Mouse (Mus musculus): ENCODE data around the gene Slc26a10.
"Not testable (repeated sequence)": the region's sequence is repeated elsewhere in the genome, so short reads cannot be mapped to it uniquely, and the experiment has no call there.

Gene Slc26a10

GRCm38 (mm10) chr10:127164631-127165353 lies 15.7 kb downstream of the Slc26a10 start, which contains the start of gene B4galnt1:
TSS of gene B4galnt1 (plus strand) at chr10:127165225.
- peak; percentile 73 to 87 for DNase-seq (ENCODE audit: inconsistent age in 2 of 2, low spot score in 1 of 2)

DNA sequence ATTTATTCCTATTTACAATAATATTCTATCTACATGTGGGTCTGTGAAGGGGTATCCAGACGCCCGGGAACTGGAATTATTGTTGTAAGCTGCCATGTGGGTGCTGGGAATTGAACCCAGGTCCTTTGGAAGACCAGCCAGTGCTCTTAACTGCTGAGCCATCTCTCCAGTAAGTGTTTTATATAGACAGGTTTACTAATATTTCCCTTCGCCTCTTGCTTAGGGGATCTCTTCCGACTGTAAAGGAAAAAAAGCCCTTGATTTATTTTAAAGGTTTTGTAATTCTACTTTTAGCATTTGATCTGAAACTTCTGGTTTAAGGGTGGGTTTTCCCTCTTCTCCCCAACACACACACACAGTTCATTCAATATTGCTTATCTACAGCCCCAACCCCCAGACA lies 16.3 kb downstream of the Slc26a10 start:
- peak in 1 of 2 experiments; percentile 18 for DNase-seq (ENCODE audit: inconsistent age in 2 of 2, low spot score in 1 of 2)

- not testable (repeated sequence) for DNase-seq (ENCODE audit: inconsistent age in 2 of 2, low spot score in 1 of 2)
These were observed 17.6 kb downstream of the Slc26a10 start for GRCm38 (mm10) chr10:127162771-127163261.

DNA sequence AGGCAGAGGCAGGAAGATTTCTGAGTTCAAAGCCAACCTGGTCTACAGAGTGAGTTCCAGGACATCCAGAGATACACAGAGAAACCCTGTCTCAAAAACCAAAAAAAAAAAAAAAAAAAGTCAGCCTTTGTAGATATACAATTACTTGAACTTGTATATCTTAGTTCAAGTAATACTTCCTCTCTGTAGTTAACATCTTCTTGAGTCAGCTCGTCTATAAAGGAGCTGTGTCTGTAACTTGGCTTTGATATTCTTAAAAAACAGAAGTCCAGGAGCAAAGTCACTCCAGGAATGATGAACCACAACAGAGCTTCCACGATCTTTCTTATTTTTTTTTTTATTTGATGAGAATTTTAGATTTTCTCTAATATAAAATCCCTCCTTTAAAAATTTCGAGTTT lies 19.7 kb downstream of the Slc26a10 start:
- DNase-seq (ENCODE audit: inconsistent age in 2 of 2, low spot score in 1 of 2): no peak

DNA sequence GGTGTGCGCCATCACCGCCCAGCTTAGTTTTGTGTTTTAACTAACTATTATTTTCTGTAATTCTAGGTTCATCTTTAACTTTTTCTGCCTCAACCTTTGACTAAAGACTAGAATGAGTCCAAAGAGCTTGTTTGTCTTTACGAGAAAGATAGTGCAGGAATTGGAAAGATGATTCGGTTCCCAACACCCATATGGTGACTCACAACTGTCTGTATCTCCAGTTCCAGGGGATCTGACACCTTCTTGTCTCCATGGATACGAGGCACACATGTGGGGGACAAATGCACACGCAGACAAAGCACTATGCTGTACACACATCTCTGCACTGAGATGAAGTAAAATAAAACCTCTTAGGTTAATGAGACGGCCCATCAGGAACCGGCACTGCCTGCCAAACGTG lies 20.4 kb downstream of the Slc26a10 start:
- DNase-seq (ENCODE audit: inconsistent age in 2 of 2, low spot score in 1 of 2): no peak

DNA sequence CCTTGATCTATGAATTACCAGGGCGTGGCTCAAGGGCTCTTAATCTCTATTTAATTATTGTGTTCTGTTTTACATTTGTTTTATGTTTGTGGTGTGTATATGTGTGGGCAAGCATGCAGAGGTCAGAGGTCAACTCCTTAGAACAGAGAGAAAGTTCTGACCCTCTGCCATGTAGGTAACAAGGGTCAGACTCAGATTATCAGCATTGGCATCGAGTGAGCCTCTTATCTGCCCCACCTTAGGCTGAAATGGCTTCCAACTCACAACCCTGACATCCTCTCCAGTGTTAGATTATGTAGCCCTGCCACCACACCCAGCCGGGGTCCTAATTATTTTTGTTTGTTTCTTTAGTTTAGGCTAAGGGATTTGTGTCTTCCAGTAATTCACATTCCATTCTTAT lies 22.0 kb downstream of the Slc26a10 start:
- DNase-seq (ENCODE audit: inconsistent age in 2 of 2, low spot score in 1 of 2): no peak

DNA sequence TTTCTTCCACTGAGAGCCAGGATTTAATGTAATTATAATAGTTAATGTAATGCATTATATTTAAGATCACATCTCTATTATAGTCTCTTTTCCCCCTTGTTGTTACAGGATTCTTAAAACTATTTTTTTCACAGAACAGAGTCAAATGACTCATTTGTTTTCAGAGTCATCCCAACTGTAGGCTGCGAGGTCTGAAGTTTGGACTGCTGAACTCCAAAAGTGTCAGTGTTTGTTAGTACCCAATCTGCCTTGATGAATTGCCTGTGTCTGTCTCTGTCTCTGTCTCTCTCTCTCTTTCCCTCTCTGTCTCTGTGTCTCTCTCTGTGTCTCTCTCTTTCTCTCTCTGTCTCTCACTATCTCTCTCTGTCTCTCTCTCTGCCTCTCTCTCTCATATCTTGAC lies 23.9 kb downstream of the Slc26a10 start:
- no peak for DNase-seq (ENCODE audit: inconsistent age in 2 of 2, low spot score in 1 of 2)

DNA sequence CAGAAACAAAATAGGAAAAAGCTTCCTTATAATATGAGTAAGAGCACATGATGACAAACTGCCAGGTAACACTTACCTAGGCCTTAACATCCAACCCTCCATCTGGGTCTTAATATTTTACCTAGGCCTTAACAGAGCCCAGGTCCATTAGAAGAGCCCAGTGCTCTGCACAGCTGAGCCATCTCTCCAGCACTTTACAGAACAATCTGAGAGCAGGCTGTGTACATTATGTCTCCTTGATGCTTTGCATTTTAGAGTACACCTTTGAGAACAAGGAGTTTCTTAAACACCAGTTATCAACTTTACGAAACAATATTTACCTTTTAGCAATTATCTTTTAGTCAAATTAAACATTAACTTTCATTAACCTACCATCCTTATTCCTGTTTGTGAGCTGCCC lies 24.4 kb downstream of the Slc26a10 start:
- no peak for DNase-seq (ENCODE audit: inconsistent age in 2 of 2, low spot score in 1 of 2)

DNA sequence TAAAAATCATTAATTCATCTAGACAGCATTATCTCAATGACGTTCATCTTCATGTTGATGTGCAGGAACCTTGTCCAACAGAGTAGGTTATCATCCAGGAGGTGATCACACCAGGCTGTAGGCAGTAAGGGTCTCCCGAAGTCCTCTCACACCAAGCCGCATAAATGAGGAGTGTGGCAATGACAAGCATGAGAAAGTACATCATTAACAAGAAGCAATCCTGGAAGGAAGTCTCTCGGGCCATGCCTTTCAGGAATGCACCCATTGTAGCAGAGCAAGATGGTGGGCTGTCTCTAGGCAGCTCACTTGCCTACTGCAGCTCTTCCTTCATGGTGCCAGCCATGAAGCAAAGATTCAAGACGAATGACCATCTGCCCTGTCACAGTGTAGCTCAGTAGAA lies 25.8 kb downstream of the Slc26a10 start:
- no peak for DNase-seq (ENCODE audit: inconsistent age in 2 of 2, low spot score in 1 of 2)

GRCm38 (mm10) chr10:127154241-127154640 lies 26.2 kb downstream of the Slc26a10 start:
- DNase-seq (ENCODE audit: inconsistent age in 2 of 2, low spot score in 1 of 2): no peak

DNA sequence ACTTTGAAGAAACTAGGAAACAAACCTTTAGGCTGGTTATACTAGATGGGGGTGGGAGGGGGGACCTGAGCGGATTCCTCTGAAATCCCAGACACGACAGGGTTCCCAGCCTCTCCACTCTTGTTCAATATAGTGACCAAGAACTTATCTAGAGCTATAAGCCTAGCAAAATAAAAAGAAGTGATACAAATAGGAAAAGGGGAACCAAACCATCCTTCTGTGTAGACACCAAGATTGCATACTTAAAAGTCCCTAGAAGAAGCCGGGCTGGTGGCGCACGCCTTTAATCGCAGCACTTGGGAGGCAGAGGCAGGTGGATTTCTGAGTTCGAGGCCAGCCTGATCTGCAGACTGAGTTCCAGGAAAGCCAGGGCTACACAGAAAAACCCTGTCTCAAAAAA lies 27.1 kb downstream of the Slc26a10 start:
- no peak for DNase-seq (ENCODE audit: inconsistent age in 2 of 2, low spot score in 1 of 2)

DNA sequence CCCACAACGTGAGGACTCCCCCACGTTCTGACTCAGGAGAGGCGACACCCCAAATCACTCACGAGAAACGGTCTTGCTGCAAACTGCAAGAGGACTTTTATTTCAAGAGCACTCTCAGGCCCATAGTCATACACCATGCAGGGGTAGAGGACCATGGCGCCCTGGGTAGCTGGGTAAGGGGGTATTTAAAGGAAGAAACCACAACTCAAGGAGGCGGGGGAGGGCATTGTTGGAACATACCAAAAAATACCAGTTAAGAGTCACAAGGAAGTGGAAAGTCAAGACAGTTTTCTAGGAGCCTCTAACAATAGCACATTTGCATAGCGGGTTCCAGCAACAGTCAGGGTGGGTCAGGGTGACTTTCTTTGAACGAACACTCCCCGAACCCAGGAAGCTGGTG lies 27.9 kb downstream of the Slc26a10 start:
- DNase-seq (ENCODE audit: inconsistent age in 2 of 2, low spot score in 1 of 2): not testable (repeated sequence)

DNA sequence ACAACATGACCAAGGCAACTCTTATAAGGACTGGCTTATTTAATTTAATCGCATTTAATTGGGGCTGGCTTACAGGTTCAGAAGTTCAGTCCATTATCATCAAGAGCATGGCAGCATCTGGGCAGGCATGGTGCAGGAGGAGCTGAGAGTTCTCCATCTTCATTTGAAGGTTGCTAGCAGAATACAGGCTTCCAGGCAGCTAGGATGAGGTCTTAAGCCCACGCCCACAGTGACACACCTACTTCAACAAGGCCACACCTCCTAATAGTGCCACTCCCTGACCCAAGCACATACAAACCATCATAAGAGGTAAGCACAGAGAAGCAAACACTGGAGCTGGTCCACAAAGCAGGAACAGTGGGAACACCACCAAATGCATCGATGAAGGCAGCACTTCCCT lies 29.2 kb downstream of the Slc26a10 start:
- not testable (repeated sequence) for DNase-seq (ENCODE audit: inconsistent age in 2 of 2, low spot score in 1 of 2)

DNA sequence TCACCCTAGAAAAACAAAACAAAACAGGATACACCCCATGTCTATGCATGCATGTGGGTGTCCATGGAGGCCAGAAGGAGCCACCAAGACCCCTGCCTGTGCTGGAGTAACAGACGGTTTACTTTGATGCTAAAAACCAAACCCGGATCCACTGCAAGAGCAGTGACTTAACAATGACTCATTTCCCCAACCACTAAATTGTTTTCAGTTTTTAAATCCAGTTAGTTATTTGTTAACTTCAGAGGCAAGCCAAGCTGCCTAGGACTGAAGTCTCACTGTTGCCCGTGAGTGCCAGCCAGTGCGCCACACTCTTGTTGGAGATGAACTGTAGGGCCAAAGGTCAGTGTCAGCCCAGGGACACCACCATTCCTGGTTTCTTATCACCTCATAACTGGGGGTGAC lies 30.0 kb downstream of the Slc26a10 start:
- DNase-seq (ENCODE audit: inconsistent age in 2 of 2, low spot score in 1 of 2): peak in 1 of 2 experiments; percentile 34

DNA sequence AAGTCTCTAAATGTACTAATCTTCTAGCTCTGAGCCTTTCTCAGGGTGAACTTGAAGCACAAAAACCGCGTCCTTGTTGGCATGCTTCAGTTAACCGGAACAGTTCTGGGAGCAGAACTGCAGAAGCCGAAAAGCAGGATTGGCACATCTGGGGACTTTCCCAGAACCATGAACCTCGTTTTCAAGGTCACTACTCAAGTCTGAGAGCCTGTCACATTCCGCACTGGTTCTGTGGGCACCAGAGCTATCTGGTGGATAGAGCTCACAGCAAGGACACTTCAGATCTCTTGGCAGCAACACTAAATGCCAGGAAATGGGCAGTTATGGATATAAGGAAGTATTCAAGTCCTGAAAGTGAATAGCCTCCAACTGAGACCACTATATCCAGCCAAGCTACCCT lies 33.3 kb downstream of the Slc26a10 start:
- DNase-seq (ENCODE audit: inconsistent age in 2 of 2, low spot score in 1 of 2): peak; percentile 57 to 67

- no peak for DNase-seq (ENCODE audit: inconsistent age in 2 of 2, low spot score in 1 of 2)
These were observed 35.1 kb downstream of the Slc26a10 start for GRCm38 (mm10) chr10:127145303-127145702.

GRCm38 (mm10) chr10:127144536-127144935 lies 35.9 kb downstream of the Slc26a10 start:
- DNase-seq (ENCODE audit: inconsistent age in 2 of 2, low spot score in 1 of 2): no peak

GRCm38 (mm10) chr10:127143228-127143627 lies 37.2 kb downstream of the Slc26a10 start:
- DNase-seq (ENCODE audit: inconsistent age in 2 of 2, low spot score in 1 of 2): no peak

DNA sequence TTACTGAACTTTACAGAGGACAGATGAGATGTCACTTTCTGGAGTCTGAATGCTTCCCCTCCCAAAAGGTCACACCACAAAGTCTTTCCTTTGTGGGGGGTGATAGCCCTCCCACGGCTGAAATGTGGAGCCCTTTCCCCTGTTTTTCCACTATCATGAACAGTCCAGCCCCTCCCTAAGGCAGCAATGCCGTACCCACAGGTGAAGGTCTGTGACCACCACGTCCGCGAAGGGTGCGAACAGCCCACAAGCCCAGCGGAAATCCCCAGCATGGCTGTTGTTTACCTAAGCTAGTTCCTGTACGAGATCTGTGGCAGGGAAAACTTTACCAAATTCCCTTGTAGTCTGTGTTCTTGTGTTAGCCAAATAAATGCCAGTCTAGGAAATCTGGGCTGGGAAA lies 38.9 kb downstream of the Slc26a10 start:
- DNase-seq (ENCODE audit: inconsistent age in 2 of 2, low spot score in 1 of 2): no peak

DNA sequence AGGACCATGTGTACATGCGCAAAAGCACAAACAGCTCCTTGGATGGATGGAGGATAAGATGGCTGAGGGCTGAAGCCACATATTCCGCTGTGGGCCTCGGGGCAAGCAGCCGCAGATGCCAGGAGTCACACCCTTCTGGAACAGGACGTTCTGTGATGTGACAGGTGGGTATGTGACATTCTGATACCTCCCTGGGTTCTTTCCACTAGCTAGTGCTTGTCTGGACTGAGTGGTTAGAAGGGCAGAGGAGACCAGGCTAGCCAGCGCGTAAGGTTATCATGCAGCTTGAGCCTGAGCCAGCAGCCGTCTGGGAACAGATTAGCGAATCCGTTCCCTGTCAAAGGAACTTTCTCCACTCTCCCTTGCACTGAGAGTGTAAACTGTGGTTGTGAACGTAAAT lies 39.5 kb downstream of the Slc26a10 start:
- DNase-seq (ENCODE audit: inconsistent age in 2 of 2, low spot score in 1 of 2): no peak

DNA sequence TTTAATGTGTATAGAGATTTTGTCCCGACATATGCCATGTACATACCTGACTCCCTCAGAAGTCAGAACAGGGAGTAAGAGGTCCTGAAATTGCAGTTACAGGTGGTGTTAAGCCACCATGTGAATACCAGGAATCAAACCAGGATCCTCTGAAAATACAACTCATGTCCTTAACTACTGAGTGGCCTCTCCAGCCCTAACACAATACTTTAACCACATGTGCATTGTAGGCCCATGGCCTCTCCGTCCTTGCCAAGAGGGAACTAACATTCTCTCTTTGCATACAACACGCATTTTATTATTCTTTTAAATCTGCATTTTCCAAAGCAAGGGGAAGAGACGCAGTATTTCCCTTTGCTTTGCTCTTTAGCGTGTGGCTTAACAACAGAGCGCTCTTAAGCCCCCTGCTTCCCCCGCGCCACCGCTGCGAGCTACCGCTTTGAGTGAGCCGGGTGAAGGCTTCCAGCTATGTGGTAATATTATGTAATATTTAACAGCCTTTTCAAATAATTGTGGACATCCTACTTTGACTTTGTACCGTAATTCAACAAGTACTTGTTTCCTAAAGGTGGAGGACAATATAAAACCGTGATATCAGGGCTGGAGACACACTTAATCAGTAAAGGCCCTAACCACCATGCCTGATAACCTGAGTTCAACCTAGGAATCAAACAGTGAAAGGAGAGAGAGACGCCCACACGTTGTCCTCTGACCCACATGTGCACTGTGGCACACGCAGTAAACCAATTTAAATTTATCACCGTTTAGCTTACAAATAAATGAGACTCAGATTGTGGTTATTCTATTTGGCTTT lies 41.9 kb downstream of the Slc26a10 start:
- no peak for DNase-seq (ENCODE audit: inconsistent age in 2 of 2, low spot score in 1 of 2)

GRCm38 (mm10) chr10:127137896-127138295 lies 42.5 kb downstream of the Slc26a10 start:
- no peak for DNase-seq (ENCODE audit: inconsistent age in 2 of 2, low spot score in 1 of 2)

Measured in adrenal gland, adult (tissue).